Mouse (Mus musculus) brain, embryonic 14.5 days (tissue): ENCODE results near the gene Selenoh.

Experiments used
- CTCF ChIP-seq: fragments of 200-500 bp; IDR thresholded peaks from 2 replicates; pipeline ENCODE4 v1.5.1; 2012; ENCODE audit warnings: inconsistent platforms, mild to moderate bottlenecking, moderate library complexity, borderline replicate concordance; ENCODE audit not compliant: insufficient read depth, insufficient read length; ENCODE audit errors: extremely low read depth
- POLR2A ChIP-seq: fragments of 200-500 bp; IDR thresholded peaks from 2 replicates; pipeline ENCODE4 v1.6.1; 2012; ENCODE audit warnings: mild to moderate bottlenecking, inconsistent platforms, borderline replicate concordance; ENCODE audit not compliant: poor library complexity, insufficient read depth, insufficient read length, severe bottlenecking; ENCODE audit errors: extremely low read depth

- TF ChIP-seq POLR2A = no peak
- no peak for TF ChIP-seq CTCF
Measured at GRCm38 (mm10) chr2:84714422-84714810, 43.8 kb upstream of the Selenoh start.
